ENCODE assay signal across 8 mouse cellular contexts in genomic region chr9:121669348-121669791, GRCm38 (mm10). TPM values are rescaled to one million over a fixed set of nuclear protein-coding genes. Genes with fewer than 3 reads are reported as not detected.
DNase-seq lines count a peak whose midpoint lies in the region; ATAC-seq lines count a peak whose summit lies in the region.

No protein-coding gene starts in this region.

- under 1% methylated on average over 28 of the region's 28 CpGs for WGBS in forebrain, embryonic 13.5 days

- H3K4me3 ChIP-seq in forebrain, embryonic 13.5 days = peak overlapping the region; percentile 37

- peaks cover 41% of the 10 kb centered on the region for H3K4me1 ChIP-seq in forebrain, embryonic 13.5 days

- intact Hi-C loops in heart, postnatal 25 days (cut with DNase I) = no loop called here

- no peaks in the 10 kb centered on the region for H3K36me3 ChIP-seq in forebrain, embryonic 13.5 days (ENCODE audit: poor library complexity, severe bottlenecking)

- H3K9ac ChIP-seq in forebrain, embryonic 13.5 days = peak overlapping the region; percentile 59

- DNase-seq in CD4-positive, CD25-positive, alpha-beta regulatory T cell, adult 2 months (ENCODE audit: low read depth, low spot score) = peak; percentile 78
- peak; percentile 62 for DNase-seq in adrenal gland, adult 2 months
- peak; percentile 38 for DNase-seq in heart, postnatal 25 days (ENCODE audit: low spot score)
- DNase-seq in kidney, postnatal 36 days = peak; percentile 47 to 80
- DNase-seq in right cerebral cortex, postnatal 14 days = peak; percentile 63
- no peak for DNase-seq in adipocyte (ENCODE audit: low spot score)

- ATAC-seq in forebrain, embryonic 13.5 days = peak; percentile 9; the same call in 1 of the 2 replicates
- peak; percentile 62 for ATAC-seq in megakaryocyte progenitor cell, adult 5-6 weeks (replicated peaks; ENCODE audit: poor library complexity)

- no peaks in the 10 kb centered on the region for H3K9me3 ChIP-seq in forebrain, embryonic 13.5 days (replicated peaks)

- no peak overlapping the region for H3K27ac ChIP-seq in forebrain, embryonic 13.5 days

- H3K4me2 ChIP-seq in forebrain, embryonic 13.5 days = peak overlapping the region; percentile 59

- H3K27me3 ChIP-seq in forebrain, embryonic 13.5 days = peaks cover 34% of the 10 kb centered on the region

RNA-seq across cellular contexts. Expression of gene Vipr1, which starts 26.9 kb away (rescaled TPM):
- 1 to 10 TPM in 1 of 2 experiments, under 1 TPM in 1; 0.81 to 1.3 TPM for total RNA-seq in adrenal gland, adult 2 months (2021)
- polyA plus RNA-seq in adrenal gland, adult 2 months (2012; rRNA removed) = 0.51 and 0.61 TPM in 2 replicates
- 0.37 and 0.59 TPM in 2 replicates for polyA plus RNA-seq in forebrain, embryonic 13.5 days (2015; fragmentation: Nextera tagmentation; extraction: Ambion mirVana)
- total RNA-seq in heart, postnatal 25 days (2021) = 1 to 10 TPM; 1.4 to 2.1 TPM
- not detected in 2 replicates for total RNA-seq in megakaryocyte progenitor cell, adult 5-6 weeks (2015)
- 0.12 and 0.41 TPM in 2 replicates for total RNA-seq in megakaryocyte progenitor cell, adult 5-6 weeks (2017)

RNA-seq across cellular contexts. Expression of gene Lyzl4, which starts 27.5 kb away (rescaled TPM):
- not detected for total RNA-seq in adrenal gland, adult 2 months (2021)
- polyA plus RNA-seq in adrenal gland, adult 2 months (2012; rRNA removed) = 0.10 and 0.11 TPM in 2 replicates
- not detected in 2 replicates for polyA plus RNA-seq in forebrain, embryonic 13.5 days (2015; fragmentation: Nextera tagmentation; extraction: Ambion mirVana)
- total RNA-seq in heart, postnatal 25 days (2021) = not detected
- total RNA-seq in megakaryocyte progenitor cell, adult 5-6 weeks (2015) = not detected in 2 replicates
- total RNA-seq in megakaryocyte progenitor cell, adult 5-6 weeks (2017) = not detected in 2 replicates

RNA-seq across cellular contexts. Expression of gene Sec22c, which starts 35.9 kb away (rescaled TPM):
- 1 to 10 TPM; 5.0 to 5.4 TPM for total RNA-seq in adrenal gland, adult 2 months (2021)
- polyA plus RNA-seq in adrenal gland, adult 2 months (2012; rRNA removed) = 10.1 TPM in 2 replicates
- 29.9 and 35.1 TPM in 2 replicates for polyA plus RNA-seq in forebrain, embryonic 13.5 days (2015; fragmentation: Nextera tagmentation; extraction: Ambion mirVana)
- total RNA-seq in heart, postnatal 25 days (2021) = 1 to 10 TPM; 4.6 to 6.8 TPM
- total RNA-seq in megakaryocyte progenitor cell, adult 5-6 weeks (2015) = 11.1 and 11.5 TPM in 2 replicates
- total RNA-seq in megakaryocyte progenitor cell, adult 5-6 weeks (2017) = 6.6 and 12.0 TPM in 2 replicates

RNA-seq across cellular contexts. Expression of gene Ss18l2, which starts 40.8 kb away (rescaled TPM):
- total RNA-seq in adrenal gland, adult 2 months (2021) = 10 to 100 TPM; 45.8 to 47.7 TPM
- 18.6 and 20.3 TPM in 2 replicates for polyA plus RNA-seq in adrenal gland, adult 2 months (2012; rRNA removed)
- polyA plus RNA-seq in forebrain, embryonic 13.5 days (2015; fragmentation: Nextera tagmentation; extraction: Ambion mirVana) = 130 and 159 TPM in 2 replicates
- 100 to 1,000 TPM; 138 to 145 TPM for total RNA-seq in heart, postnatal 25 days (2021)
- 43.7 and 71.4 TPM in 2 replicates for total RNA-seq in megakaryocyte progenitor cell, adult 5-6 weeks (2015)
- 39.8 and 59.3 TPM in 2 replicates for total RNA-seq in megakaryocyte progenitor cell, adult 5-6 weeks (2017)

RNA-seq across cellular contexts. Expression of gene Nktr, which starts 49.6 kb away (rescaled TPM):
- 10 to 100 TPM; 54.2 to 83.7 TPM for total RNA-seq in adrenal gland, adult 2 months (2021)
- polyA plus RNA-seq in adrenal gland, adult 2 months (2012; rRNA removed) = 24.9 and 25.0 TPM in 2 replicates
- polyA plus RNA-seq in forebrain, embryonic 13.5 days (2015; fragmentation: Nextera tagmentation; extraction: Ambion mirVana) = 69.5 and 70.9 TPM in 2 replicates
- total RNA-seq in heart, postnatal 25 days (2021) = 10 to 100 TPM; 29.1 to 38.1 TPM
- total RNA-seq in megakaryocyte progenitor cell, adult 5-6 weeks (2015) = 92.4 and 140 TPM in 2 replicates
- 100.0 and 142 TPM in 2 replicates for total RNA-seq in megakaryocyte progenitor cell, adult 5-6 weeks (2017)
